Mouse (Mus musculus): ENCODE results near the gene Abhd6. TPM values are rescaled to one million over a fixed set of nuclear protein-coding genes. Genes with fewer than 3 reads are reported as not detected.
A peak's percentile ranks its signal among the peaks of the same experiment; 100 is the strongest.

Gene Abhd6
- polyA plus RNA-seq (2016; fragmentation: Nextera tagmentation; extraction: Ambion mirVana), result 9.9 and 10.1 TPM in 2 replicates

GRCm38 (mm10) chr14:8002432-8003092, at the start of gene Abhd6:
TSS of gene Abhd6 (plus strand) at chr14:8002902.
- H3K9me3 ChIP-seq (replicated peaks), result no peaks in the 10 kb centered on the region
- H3K4me3 ChIP-seq, result peak within 1 kb of the TSS; percentile 68
- H3K4me2 ChIP-seq, result peak within 1 kb of the TSS; percentile 83
- peak; percentile 75 for ATAC-seq (ENCODE audit: insufficient number of reproducible peaks, low FRiP score)
- H3K9ac ChIP-seq, result peak within 1 kb of the TSS; percentile 70
- H3K27me3 ChIP-seq (replicated peaks), result peaks cover 47% of the 10 kb centered on the region
- no peaks in the 10 kb centered on the region for H3K36me3 ChIP-seq
- WGBS, result 2% methylated on average over 38 of the region's 38 CpGs
- no peak within 1 kb of the TSS for H3K27ac ChIP-seq (ENCODE audit: poor library complexity, severe bottlenecking)
- H3K4me1 ChIP-seq (replicated peaks), result peaks cover 18% of the 10 kb centered on the region

GRCm38 (mm10) chr14:7954071-7954471, 48.6 kb upstream of the Abhd6 start:
- H3K27ac ChIP-seq (ENCODE audit: poor library complexity, severe bottlenecking), result 0 out of 2 replicates have a peak overlapping the region, but pooled peaks have one; percentile 30

GRCm38 (mm10) chr14:7956427-7956826, 46.3 kb upstream of the Abhd6 start:
- Histone ChIP-seq H3K9ac (no peak overlapping the region), H3K27me3 (replicated peaks) (no peaks in the 10 kb centered on the region), H3K27ac (ENCODE audit: poor library complexity, severe bottlenecking) (no peak overlapping the region), H3K4me1 (replicated peaks) (peaks cover 58% of the 10 kb centered on the region), H3K9me3 (replicated peaks) (no peaks in the 10 kb centered on the region), H3K4me2 (no peak overlapping the region), H3K36me3 (peaks cover 2% of the 10 kb centered on the region; the same call in 1 of the 2 replicates), H3K4me3 (no peak overlapping the region)
- WGBS, result 61% methylated on average over 10 of the region's 10 CpGs
- no peak for ATAC-seq (ENCODE audit: insufficient number of reproducible peaks, low FRiP score)

More at GRCm38 (mm10) chr14:7954071-7954471, 48.6 kb upstream of the Abhd6 start:
- no peak overlapping the region for H3K9ac ChIP-seq
- ATAC-seq (ENCODE audit: insufficient number of reproducible peaks, low FRiP score), result 0 out of 2 replicates have a peak, but pooled peaks have one; percentile 22
- WGBS, result 31% methylated on average over 6 of the region's 6 CpGs
- no peaks in the 10 kb centered on the region for H3K27me3 ChIP-seq (replicated peaks)
- H3K36me3 ChIP-seq, result peaks cover 25% of the 10 kb centered on the region
- H3K4me1 ChIP-seq (replicated peaks), result peaks cover 50% of the 10 kb centered on the region
- H3K9me3 ChIP-seq (replicated peaks), result no peaks in the 10 kb centered on the region
- H3K4me2 ChIP-seq, result no peak overlapping the region
- H3K4me3 ChIP-seq, result no peak overlapping the region

- Histone ChIP-seq H3K27ac (ENCODE audit: poor library complexity, severe bottlenecking) (no peak within 1 kb of the TSS), H3K9ac (no peak within 1 kb of the TSS), H3K9me3 (replicated peaks) (no peaks in the 10 kb centered on the region), H3K4me2 (no peak within 1 kb of the TSS), H3K27me3 (replicated peaks) (no peaks in the 10 kb centered on the region), H3K4me3 (no peak within 1 kb of the TSS), H3K36me3 (no peaks in the 10 kb centered on the region), H3K4me1 (replicated peaks) (peaks cover 58% of the 10 kb centered on the region)
- no peak for ATAC-seq (ENCODE audit: insufficient number of reproducible peaks, low FRiP score)
- WGBS, result 55% methylated on average over 9 of the region's 9 CpGs
These were observed 45.7 kb upstream of the Abhd6 start, which contains the start of gene Gm45521 for GRCm38 (mm10) chr14:7957049-7957448. TSS of gene Gm45521 (plus strand) at chr14:7957288.

- 58% methylated on average over 11 of the region's 11 CpGs for WGBS
- no peak overlapping the region for H3K9ac ChIP-seq
- no peaks in the 10 kb centered on the region for H3K9me3 ChIP-seq (replicated peaks)
- no peak overlapping the region for H3K27ac ChIP-seq (ENCODE audit: poor library complexity, severe bottlenecking)
- H3K4me2 ChIP-seq, result no peak overlapping the region
- peaks cover 27% of the 10 kb centered on the region for H3K4me1 ChIP-seq (replicated peaks)
- no peak overlapping the region for H3K4me3 ChIP-seq
- H3K36me3 ChIP-seq, result no peaks in the 10 kb centered on the region
- ATAC-seq (ENCODE audit: insufficient number of reproducible peaks, low FRiP score), result no peak
- no peaks in the 10 kb centered on the region for H3K27me3 ChIP-seq (replicated peaks)
These were observed 42.1 kb upstream of the Abhd6 start for GRCm38 (mm10) chr14:7960616-7961015.

- Histone ChIP-seq H3K36me3 (no peaks in the 10 kb centered on the region), H3K27me3 (replicated peaks) (no peaks in the 10 kb centered on the region), H3K4me2 (no peak overlapping the region), H3K4me3 (no peak overlapping the region), H3K27ac (ENCODE audit: poor library complexity, severe bottlenecking) (no peak overlapping the region), H3K9me3 (replicated peaks) (no peaks in the 10 kb centered on the region), H3K9ac (no peak overlapping the region), H3K4me1 (replicated peaks) (peaks cover 23% of the 10 kb centered on the region)
- WGBS, result 46% methylated on average over 5 of the region's 5 CpGs
- no peak for ATAC-seq (ENCODE audit: insufficient number of reproducible peaks, low FRiP score)
These were observed 41.0 kb upstream of the Abhd6 start for GRCm38 (mm10) chr14:7961714-7962113.

- H3K9ac ChIP-seq, result no peak overlapping the region
These were observed 40.1 kb upstream of the Abhd6 start for GRCm38 (mm10) chr14:7962626-7963025.

GRCm38 (mm10) chr14:7963160-7963559, 39.5 kb upstream of the Abhd6 start:
- Histone ChIP-seq H3K4me1 (replicated peaks) (peaks cover 13% of the 10 kb centered on the region), H3K9me3 (replicated peaks) (no peaks in the 10 kb centered on the region), H3K27ac (ENCODE audit: poor library complexity, severe bottlenecking) (no peak overlapping the region), H3K36me3 (no peaks in the 10 kb centered on the region), H3K27me3 (replicated peaks) (no peaks in the 10 kb centered on the region), H3K9ac (no peak overlapping the region), H3K4me3 (no peak overlapping the region), H3K4me2 (no peak overlapping the region)
- no peak for ATAC-seq (ENCODE audit: insufficient number of reproducible peaks, low FRiP score)
- WGBS, result 53% methylated on average over 7 of the region's 7 CpGs

More at GRCm38 (mm10) chr14:7962626-7963025, 40.1 kb upstream of the Abhd6 start:
- WGBS, result 71% methylated on average over 2 of the region's 2 CpGs
- no peaks in the 10 kb centered on the region for H3K27me3 ChIP-seq (replicated peaks)
- H3K36me3 ChIP-seq, result no peaks in the 10 kb centered on the region
- H3K4me2 ChIP-seq, result no peak overlapping the region
- no peak overlapping the region for H3K27ac ChIP-seq (ENCODE audit: poor library complexity, severe bottlenecking)
- H3K4me1 ChIP-seq (replicated peaks), result peaks cover 14% of the 10 kb centered on the region
- no peak for ATAC-seq (ENCODE audit: insufficient number of reproducible peaks, low FRiP score)
- H3K4me3 ChIP-seq, result no peak overlapping the region
- H3K9me3 ChIP-seq (replicated peaks), result no peaks in the 10 kb centered on the region

GRCm38 (mm10) chr14:7964219-7964889, 38.3 kb upstream of the Abhd6 start:
- ATAC-seq (ENCODE audit: insufficient number of reproducible peaks, low FRiP score), result 0 out of 2 replicates have a peak, but pooled peaks have one; percentile 33
- 53% methylated on average over 11 of the region's 11 CpGs for WGBS
- H3K27ac ChIP-seq (ENCODE audit: poor library complexity, severe bottlenecking), result no peak overlapping the region
- no peak overlapping the region for H3K4me2 ChIP-seq
- H3K9ac ChIP-seq, result no peak overlapping the region
- no peak overlapping the region for H3K4me3 ChIP-seq
- H3K9me3 ChIP-seq (replicated peaks), result no peaks in the 10 kb centered on the region
- H3K4me1 ChIP-seq (replicated peaks), result peaks cover 13% of the 10 kb centered on the region
- H3K27me3 ChIP-seq (replicated peaks), result no peaks in the 10 kb centered on the region
- H3K36me3 ChIP-seq, result no peaks in the 10 kb centered on the region

GRCm38 (mm10) chr14:7971889-7972493, 30.7 kb upstream of the Abhd6 start:
- Histone ChIP-seq H3K9ac (no peak overlapping the region), H3K27me3 (replicated peaks) (no peaks in the 10 kb centered on the region), H3K4me1 (replicated peaks) (no peaks in the 10 kb centered on the region), H3K9me3 (replicated peaks) (no peaks in the 10 kb centered on the region), H3K4me2 (no peak overlapping the region), H3K27ac (ENCODE audit: poor library complexity, severe bottlenecking) (no peak overlapping the region), H3K36me3 (no peaks in the 10 kb centered on the region), H3K4me3 (no peak overlapping the region)
- 60% methylated on average over 10 of the region's 10 CpGs for WGBS
- ATAC-seq (ENCODE audit: insufficient number of reproducible peaks, low FRiP score), result no peak

- H3K9me3 ChIP-seq (replicated peaks), result no peaks in the 10 kb centered on the region
- no peak overlapping the region for H3K9ac ChIP-seq
- WGBS, result 81% methylated on average over 1 of the region's 1 CpGs
- H3K4me1 ChIP-seq (replicated peaks), result 0 out of 2 replicates have a peak, but pooled peaks cover 3% of the 10 kb centered on the region
- H3K27ac ChIP-seq (ENCODE audit: poor library complexity, severe bottlenecking), result no peak overlapping the region
- H3K27me3 ChIP-seq (replicated peaks), result no peaks in the 10 kb centered on the region
- no peak overlapping the region for H3K4me2 ChIP-seq
- H3K4me3 ChIP-seq, result no peak overlapping the region
- no peak for ATAC-seq (ENCODE audit: insufficient number of reproducible peaks, low FRiP score)
- H3K36me3 ChIP-seq, result no peaks in the 10 kb centered on the region
These were observed 28.1 kb upstream of the Abhd6 start for GRCm38 (mm10) chr14:7974643-7975042.
